Mouse (Mus musculus) thymus, postnatal 14 days (tissue): ENCODE results near the gene Atp6v0a1.
A peak's percentile ranks its signal among the peaks of the same experiment; 100 is the strongest.
"Not testable (repeated sequence)": the region's sequence is repeated elsewhere in the genome, so short reads cannot be mapped to it uniquely, and the experiment has no call there.

Source experiments
- DNase-seq: peaks from one replicate; pipeline ENCODE4 v3.0.0; 2021

Gene Atp6v0a1

GRCm38 (mm10) chr11:100983125-100983777, 26.0 kb upstream of the Atp6v0a1 start:
- peak; percentile 86 for DNase-seq

DNA sequence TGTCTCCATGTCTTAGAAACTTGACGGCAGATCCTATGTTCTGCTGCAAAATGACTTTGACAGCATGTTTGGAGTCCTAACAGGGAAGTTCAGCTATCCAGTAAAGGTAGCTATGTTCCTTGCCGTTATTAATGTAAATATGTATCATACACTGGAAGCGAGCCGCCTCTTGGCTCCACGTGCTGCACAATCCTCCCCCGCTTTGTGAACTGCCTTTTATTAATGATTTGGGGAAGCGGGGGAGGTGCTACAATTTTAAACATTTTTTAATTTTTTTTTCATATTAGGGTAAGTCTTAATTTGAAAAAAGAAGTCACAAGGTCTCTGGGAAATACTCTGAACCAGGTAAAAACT, 25.5 kb upstream of the Atp6v0a1 start:
- DNase-seq = no peak

DNA sequence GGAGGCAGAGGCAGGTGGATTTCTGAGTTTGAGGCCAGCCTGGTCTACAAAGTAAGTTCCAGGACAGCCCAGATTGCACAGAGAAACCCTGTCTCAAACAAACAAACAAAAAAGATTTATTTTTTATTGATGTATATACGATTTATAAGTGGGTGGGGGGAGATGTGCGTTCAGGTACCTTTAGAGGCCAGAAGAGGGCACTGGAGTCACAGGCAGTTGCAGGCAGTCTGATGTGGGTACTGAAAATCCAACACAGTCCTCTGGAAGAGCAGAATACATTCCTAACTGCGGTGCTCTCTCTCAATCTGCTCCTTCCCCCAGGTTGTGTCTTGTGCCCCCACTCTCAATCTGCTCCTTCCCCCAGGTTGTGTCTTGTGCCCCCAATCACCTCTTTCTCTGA, 23.6 kb upstream of the Atp6v0a1 start:
- peak; percentile 40 for DNase-seq

DNA sequence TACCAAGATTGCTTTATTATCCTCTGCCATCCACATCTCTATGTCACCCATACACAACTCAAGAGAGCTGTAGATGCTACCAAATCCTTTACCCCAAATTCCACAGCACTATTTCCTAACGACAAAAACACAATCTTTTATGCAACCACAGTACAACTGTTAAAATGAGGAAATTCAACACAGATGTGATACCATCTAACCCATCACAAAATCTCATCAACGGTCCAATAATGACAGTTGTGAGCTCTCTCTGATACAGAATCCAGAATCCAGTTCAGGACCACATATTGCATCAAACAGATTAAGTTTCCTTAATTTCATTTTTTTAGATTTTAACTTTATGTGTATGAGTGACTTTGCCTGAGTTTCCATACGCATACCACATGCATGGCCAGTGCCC, 20.6 kb upstream of the Atp6v0a1 start:
- DNase-seq = no peak

- DNase-seq = no peak
Measured at GRCm38 (mm10) chr11:100989666-100990065, 19.6 kb upstream of the Atp6v0a1 start.

DNA sequence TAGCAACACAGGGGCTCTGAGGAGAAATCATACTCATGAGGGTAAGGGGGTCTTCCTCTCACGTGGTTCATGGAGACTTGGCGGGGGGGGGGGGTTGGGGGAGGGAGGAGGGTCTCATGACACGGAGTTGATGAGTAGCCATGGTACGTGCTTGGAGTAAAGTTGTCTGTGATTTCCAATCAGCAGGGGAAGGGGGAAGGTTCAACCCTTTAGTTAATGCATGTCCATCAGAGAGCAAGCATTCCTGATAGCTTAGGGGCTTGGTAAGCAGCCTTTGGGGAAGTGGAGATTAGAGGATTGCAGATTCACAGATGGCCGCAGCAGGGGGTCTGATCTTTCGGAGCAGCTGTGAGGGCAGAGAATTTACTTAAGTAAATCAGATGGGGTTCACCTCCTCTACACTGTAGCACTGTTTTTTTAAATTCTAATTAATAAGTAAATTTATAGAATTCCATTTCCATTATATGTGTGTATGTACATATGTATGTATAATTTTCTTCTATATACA, 18.2 kb upstream of the Atp6v0a1 start:
- DNase-seq = no peak

GRCm38 (mm10) chr11:100993437-100993836, 15.8 kb upstream of the Atp6v0a1 start:
- DNase-seq = no peak

DNA sequence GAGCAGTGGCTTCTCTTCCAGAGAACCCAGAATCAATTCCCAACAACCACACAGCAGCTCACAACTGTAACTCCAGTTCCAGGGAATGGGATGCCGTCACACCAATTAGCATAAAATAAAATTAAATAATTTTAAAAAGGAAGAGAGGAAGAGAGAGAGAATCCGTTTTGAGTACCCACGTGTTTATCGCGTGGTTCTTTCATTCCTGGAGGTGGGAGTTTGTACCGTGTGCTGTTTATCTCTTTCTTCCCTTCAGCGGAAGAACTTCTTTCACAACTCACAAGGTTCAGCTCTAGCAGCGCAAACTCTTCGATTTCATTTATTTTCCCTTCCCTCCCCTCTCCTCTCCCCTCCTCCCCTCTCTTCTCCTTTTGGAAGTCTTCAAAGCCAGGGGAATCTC, 15.0 kb upstream of the Atp6v0a1 start:
- DNase-seq = no peak

DNA sequence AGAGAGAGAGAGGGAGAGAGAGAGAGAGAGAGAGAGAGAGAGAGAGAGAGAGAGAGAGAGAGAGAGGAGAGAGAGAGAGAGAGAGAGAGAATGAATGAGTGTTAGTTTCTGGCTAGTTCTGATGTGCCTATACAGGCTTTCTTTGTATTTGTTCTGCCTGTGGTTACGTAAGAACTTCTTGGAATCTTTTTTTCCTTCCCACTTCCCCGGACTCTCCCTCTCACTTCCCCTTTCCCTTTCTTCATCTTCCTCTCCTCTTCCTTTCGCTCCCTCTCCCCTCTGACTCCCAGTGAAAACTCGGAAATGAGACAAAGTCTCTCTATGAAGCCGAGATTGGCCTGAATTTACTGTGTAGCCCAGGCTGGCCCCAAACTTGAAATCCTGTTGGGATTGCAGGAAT, 14.6 kb upstream of the Atp6v0a1 start:
- DNase-seq = no peak

- DNase-seq = no peak
Measured at GRCm38 (mm10) chr11:100996501-100996900, 12.8 kb upstream of the Atp6v0a1 start.

DNA sequence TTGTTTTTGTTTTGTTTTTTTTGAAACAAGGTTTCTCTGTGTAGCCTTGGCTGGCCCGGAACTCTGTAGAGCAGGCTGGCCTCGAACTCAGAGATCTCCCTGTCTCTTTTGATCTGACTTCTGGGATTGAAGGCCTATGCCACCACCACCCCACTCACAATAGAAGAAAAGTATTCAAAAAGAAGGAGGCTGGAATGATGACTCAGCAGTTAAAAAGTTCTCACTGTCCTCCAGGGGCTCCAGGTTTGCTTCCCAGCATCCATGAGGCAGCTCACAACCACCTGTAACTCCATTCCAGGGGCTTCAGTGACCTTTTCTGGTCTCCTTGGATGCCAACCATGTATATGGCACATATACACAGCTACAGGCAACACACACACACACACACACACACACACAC, 10.4 kb upstream of the Atp6v0a1 start:
- no peak for DNase-seq

GRCm38 (mm10) chr11:100999254-100999653, 10.0 kb upstream of the Atp6v0a1 start:
- DNase-seq = no peak

DNA sequence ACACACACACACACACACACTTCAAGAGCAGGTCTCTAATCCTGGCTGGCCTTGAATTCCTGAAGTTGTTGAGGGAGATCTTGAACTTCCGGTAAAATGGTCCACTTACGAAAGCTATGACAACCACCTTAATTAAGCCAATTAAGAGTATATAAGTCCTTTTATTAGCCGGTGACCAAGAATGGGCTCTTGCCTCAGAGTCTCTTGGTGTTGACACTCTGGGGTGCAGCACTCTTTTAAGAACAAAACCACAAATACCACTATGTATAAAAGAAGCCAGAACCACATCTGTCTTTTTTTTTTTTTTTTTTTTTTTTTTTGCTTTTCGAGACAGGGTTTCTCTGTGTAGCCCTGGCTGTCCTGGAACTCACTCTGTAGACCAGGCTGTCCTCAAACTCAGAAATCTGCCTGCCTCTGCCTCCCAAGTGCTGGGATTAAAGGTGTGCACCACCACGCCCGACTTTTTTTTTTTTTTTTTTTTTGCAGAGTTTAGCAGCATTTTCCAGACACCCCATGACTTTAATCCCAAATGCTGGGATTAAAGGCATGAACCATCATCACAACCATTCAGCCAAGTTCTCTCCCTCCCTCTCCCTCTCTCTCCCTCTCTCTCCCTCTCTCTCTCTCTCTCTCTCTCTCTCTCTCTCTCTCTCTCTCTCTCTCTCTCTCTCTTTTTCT, 7.2 kb upstream of the Atp6v0a1 start:
- not testable (repeated sequence) for DNase-seq

- DNase-seq = no peak
Measured at GRCm38 (mm10) chr11:101003025-101003685, 6.1 kb upstream of the Atp6v0a1 start.

DNA sequence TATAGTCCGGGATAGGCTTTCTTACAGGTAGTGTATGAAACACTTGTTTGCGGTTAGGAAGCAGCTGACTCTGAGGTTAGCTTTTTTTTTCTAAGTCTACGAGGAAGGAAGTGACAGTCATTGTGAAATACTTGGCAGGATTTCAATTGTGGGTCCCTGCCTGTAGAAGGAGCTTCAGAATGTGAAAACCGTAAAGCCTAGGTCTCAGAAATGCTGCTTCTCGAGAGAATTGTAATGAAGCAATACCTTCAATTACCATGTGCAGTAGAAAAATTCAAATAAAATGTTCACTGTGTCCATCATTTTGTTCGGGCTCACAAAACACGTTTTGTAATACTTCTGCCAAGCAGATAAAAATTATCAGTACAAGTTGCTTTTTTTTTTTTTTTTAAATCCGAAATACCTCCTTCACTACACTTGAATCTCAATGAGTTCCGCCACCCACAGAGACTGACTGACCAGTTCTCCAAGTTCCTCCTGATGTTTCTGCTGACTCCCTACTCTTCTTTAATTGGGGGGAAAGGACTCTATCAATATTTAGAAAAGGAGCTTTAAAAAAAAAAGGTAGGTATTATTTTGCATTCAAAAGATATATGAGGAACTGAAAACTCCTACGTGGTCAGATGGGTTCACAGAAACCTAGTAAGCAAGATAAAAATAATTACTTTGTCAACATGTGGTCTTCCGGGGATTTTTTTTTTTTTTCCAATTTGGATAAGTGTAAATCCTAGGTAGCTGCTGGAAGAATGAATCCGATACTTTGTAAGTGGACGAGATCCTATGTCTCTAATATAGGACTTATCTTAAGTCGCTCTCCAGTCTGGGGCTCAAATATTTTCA, 826 bp upstream of the Atp6v0a1 start:
- peak; percentile 62 for DNase-seq

DNA sequence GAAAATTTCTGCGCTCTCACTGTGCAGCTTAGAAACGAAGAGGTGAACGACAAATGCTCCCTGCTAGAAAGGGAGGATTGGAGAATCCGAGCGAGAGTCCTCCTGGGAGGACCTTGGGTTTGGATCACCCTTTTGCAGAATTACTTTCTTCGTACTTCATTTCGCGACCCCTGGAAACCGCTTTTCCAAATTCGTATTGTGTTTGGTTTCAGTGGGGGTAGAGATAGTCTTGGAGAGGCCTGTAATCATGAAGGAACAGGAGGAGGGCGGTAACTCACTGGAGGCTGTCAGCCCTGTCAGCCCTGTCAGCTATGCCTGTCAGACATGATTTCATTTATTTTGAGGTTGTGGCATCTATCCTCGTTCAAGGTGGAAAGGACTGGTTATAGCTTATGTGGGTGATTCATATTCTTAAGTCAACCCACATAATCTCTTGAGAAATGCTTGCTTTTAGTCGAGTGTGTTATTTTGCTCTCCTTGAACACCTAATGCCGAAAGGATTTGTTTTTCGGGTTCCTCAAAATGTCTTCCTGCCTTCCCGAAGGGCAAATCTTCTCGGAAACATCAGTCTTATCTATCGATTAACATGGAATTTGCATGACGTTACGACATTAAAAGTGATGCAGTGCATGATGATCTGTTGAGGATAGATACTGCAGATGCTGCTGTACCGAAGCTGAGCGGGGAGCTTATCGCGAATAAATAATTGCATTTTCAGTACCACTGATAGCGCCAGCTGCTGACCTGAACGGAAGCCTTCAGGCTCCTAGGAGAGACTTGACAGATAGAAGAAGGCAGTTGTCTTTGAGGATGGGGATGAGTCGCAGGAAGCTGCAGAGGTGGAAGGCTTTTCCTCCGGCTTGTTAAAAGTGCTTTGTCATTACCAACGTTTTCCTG, 884 bp downstream of the Atp6v0a1 start:
- DNase-seq = peak; percentile 6

DNA sequence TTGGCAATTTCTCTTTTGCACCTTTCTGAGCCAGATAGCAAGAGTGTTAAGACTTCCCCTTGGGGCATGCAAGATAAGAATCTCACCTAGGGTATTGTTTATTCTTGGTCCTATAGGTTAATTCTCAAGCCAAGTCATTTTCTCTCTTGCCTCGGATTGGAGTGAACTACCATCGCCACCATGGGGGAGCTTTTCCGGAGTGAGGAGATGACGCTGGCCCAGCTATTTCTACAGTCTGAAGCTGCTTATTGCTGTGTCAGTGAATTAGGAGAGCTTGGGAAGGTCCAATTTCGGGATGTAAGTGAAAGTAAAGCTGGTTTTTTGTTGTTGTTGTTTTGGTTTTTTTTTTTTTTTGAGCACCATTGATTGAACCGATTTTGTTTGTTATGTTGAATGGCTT, 2.4 kb downstream of the Atp6v0a1 start:
- DNase-seq = no peak

GRCm38 (mm10) chr11:101023371-101023770, 14.1 kb downstream of the Atp6v0a1 start:
- no peak for DNase-seq

GRCm38 (mm10) chr11:101024001-101024400, 14.7 kb downstream of the Atp6v0a1 start:
- DNase-seq = no peak

GRCm38 (mm10) chr11:101027121-101027520, 17.9 kb downstream of the Atp6v0a1 start:
- DNase-seq = no peak

DNA sequence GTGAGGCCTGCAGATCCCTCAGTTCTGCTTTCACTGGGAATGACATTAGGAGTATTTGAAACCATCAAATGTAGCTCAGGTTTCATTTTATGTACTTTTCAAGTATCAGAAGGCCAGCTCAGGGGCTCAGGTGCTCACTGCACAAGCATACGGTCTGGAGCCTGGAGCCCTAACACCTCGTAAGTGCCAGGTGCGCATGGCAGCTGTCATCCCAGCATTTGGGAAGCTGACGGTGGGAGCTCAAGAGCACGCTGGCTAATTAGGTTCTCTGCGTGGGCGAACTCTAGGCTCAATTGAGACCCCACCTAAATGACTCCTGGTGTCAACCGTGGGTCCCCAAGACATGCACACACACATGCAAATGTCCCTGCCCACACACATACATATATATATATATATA, 20.1 kb downstream of the Atp6v0a1 start:
- no peak for DNase-seq
